Mouse (Mus musculus): ENCODE data around the gene Slc43a3. TPM values are rescaled to one million over a fixed set of nuclear protein-coding genes. Genes with fewer than 3 reads are reported as not detected.

Slc43a3 gene
- polyA plus RNA-seq, 1 experiment: 4.5 TPM

GRCm38 (mm10) chr2:84951027-84951426 lies 14.6 kb downstream of the Slc43a3 start:
- TF ChIP-seq MYOG (IDR thresholded peaks at IDR 0.05; ENCODE audit: control insufficient read depth in 1 of 3, insufficient read depth in 1 of 3, insufficient read length in 2 of 3, low read depth in 2 of 3) (no peak), E2F4 (IDR thresholded peaks at IDR 0.05; ENCODE audit: insufficient read depth) (no peak)
- H3K36me3 ChIP-seq (ENCODE audit: control insufficient read depth, insufficient read depth): no peaks in the 10 kb centered on the region

GRCm38 (mm10) chr2:84952251-84952650 lies 15.9 kb downstream of the Slc43a3 start:
- Histone ChIP-seq H3K27me3 (ENCODE audit: control insufficient read depth, insufficient read depth, insufficient read length) (no peaks in the 10 kb centered on the region), H3ac (ENCODE audit: control insufficient read depth, insufficient read length) (no peak overlapping the region), H3K79me2 (ENCODE audit: control insufficient read depth, insufficient read depth) (no peaks in the 10 kb centered on the region), H3K4me2 (ENCODE audit: low read depth) (no peak overlapping the region), H3K36me3 (ENCODE audit: control insufficient read depth, insufficient read depth) (no peaks in the 10 kb centered on the region), H3K4me3 (no peak overlapping the region)
- TF ChIP-seq CEBPB (IDR thresholded peaks at IDR 0.05; ENCODE audit: insufficient read depth, poor library complexity, severe bottlenecking): no peak
- TF ChIP-seq E2F4 (IDR thresholded peaks at IDR 0.05; ENCODE audit: insufficient read depth): no peak
- no peak for TF ChIP-seq TCF12 (IDR thresholded peaks at IDR 0.05; ENCODE audit: insufficient read depth, poor library complexity, severe bottlenecking)
- no peak for TF ChIP-seq MAX (IDR thresholded peaks at IDR 0.05; ENCODE audit: low read depth)
- no peak for TF ChIP-seq TCF3 (IDR thresholded peaks at IDR 0.05; ENCODE audit: insufficient read length, low read depth)
- TF ChIP-seq USF1 (IDR thresholded peaks at IDR 0.05; ENCODE audit: low read depth): no peak
- no peak for TF ChIP-seq POLR2A (IDR thresholded peaks at IDR 0.05; ENCODE audit: insufficient read length, low read depth)
- no peak for TF ChIP-seq MYOD1 (IDR thresholded peaks at IDR 0.05; ENCODE audit: control insufficient read depth in 1 of 3, insufficient read length in 2 of 3, low read depth in 2 of 3)
- no peak for TF ChIP-seq SRF (IDR thresholded peaks at IDR 0.05; ENCODE audit: control insufficient read depth, insufficient read length, low read depth)
- TF ChIP-seq MYOG (IDR thresholded peaks at IDR 0.05; ENCODE audit: control insufficient read depth in 1 of 3, insufficient read depth in 1 of 3, insufficient read length in 2 of 3, low read depth in 2 of 3): no peak

More at GRCm38 (mm10) chr2:84951027-84951426, 14.6 kb downstream of the Slc43a3 start:
- Histone ChIP-seq H3K4me2 (ENCODE audit: low read depth) (no peak overlapping the region), H3K79me2 (ENCODE audit: control insufficient read depth, insufficient read depth) (no peaks in the 10 kb centered on the region), H3K27me3 (ENCODE audit: control insufficient read depth, insufficient read depth, insufficient read length) (no peaks in the 10 kb centered on the region), H3ac (ENCODE audit: control insufficient read depth, insufficient read length) (no peak overlapping the region), H3K4me3 (no peak overlapping the region)

- Histone ChIP-seq H3ac (ENCODE audit: control insufficient read depth, insufficient read length) (no peak overlapping the region), H3K4me3 (no peak overlapping the region), H3K27me3 (ENCODE audit: control insufficient read depth, insufficient read depth, insufficient read length) (no peaks in the 10 kb centered on the region), H3K36me3 (ENCODE audit: control insufficient read depth, insufficient read depth) (no peaks in the 10 kb centered on the region), H3K79me2 (ENCODE audit: control insufficient read depth, insufficient read depth) (no peaks in the 10 kb centered on the region), H3K4me2 (ENCODE audit: low read depth) (no peak overlapping the region)
- TF ChIP-seq MYOG (IDR thresholded peaks at IDR 0.05; ENCODE audit: control insufficient read depth in 1 of 3, insufficient read depth in 1 of 3, insufficient read length in 2 of 3, low read depth in 2 of 3): no peak
- TF ChIP-seq POLR2AphosphoS2 (IDR thresholded peaks at IDR 0.05; ENCODE audit: insufficient read length, low read depth): no peak
- no peak for TF ChIP-seq USF1 (IDR thresholded peaks at IDR 0.05; ENCODE audit: low read depth)
- no peak for TF ChIP-seq SRF (IDR thresholded peaks at IDR 0.05; ENCODE audit: control insufficient read depth, insufficient read length, low read depth)
- no peak for TF ChIP-seq TCF12 (IDR thresholded peaks at IDR 0.05; ENCODE audit: insufficient read depth, poor library complexity, severe bottlenecking)
- no peak for TF ChIP-seq REST (IDR thresholded peaks at IDR 0.05; ENCODE audit: insufficient read depth, insufficient read length)
- no peak for TF ChIP-seq MYOD1 (IDR thresholded peaks at IDR 0.05; ENCODE audit: control insufficient read depth in 1 of 3, insufficient read length in 2 of 3, low read depth in 2 of 3)
- TF ChIP-seq CEBPB (IDR thresholded peaks at IDR 0.05; ENCODE audit: insufficient read depth, poor library complexity, severe bottlenecking): no peak
- no peak for TF ChIP-seq POLR2A (IDR thresholded peaks at IDR 0.05; ENCODE audit: insufficient read length, low read depth)
- TF ChIP-seq E2F4 (IDR thresholded peaks at IDR 0.05; ENCODE audit: insufficient read depth): no peak
- TF ChIP-seq TCF3 (IDR thresholded peaks at IDR 0.05; ENCODE audit: insufficient read length, low read depth): no peak
- no peak for TF ChIP-seq MAX (IDR thresholded peaks at IDR 0.05; ENCODE audit: low read depth)
Measured at GRCm38 (mm10) chr2:84952693-84953092, 16.3 kb downstream of the Slc43a3 start.

GRCm38 (mm10) chr2:84955435-84955834 lies 19.1 kb downstream of the Slc43a3 start:
- Histone ChIP-seq H3K36me3 (ENCODE audit: control insufficient read depth, insufficient read depth) (no peaks in the 10 kb centered on the region), H3K79me2 (ENCODE audit: control insufficient read depth, insufficient read depth) (no peaks in the 10 kb centered on the region), H3K27me3 (ENCODE audit: control insufficient read depth, insufficient read depth, insufficient read length) (no peaks in the 10 kb centered on the region), H3K4me2 (ENCODE audit: low read depth) (no peak overlapping the region), H3ac (ENCODE audit: control insufficient read depth, insufficient read length) (no peak overlapping the region), H3K4me3 (no peak overlapping the region)
- TF ChIP-seq POLR2AphosphoS2 (IDR thresholded peaks at IDR 0.05; ENCODE audit: insufficient read length, low read depth): no peak
- TF ChIP-seq CEBPB (IDR thresholded peaks at IDR 0.05; ENCODE audit: insufficient read depth, poor library complexity, severe bottlenecking): no peak

GRCm38 (mm10) chr2:84956274-84956673 lies 19.9 kb downstream of the Slc43a3 start:
- Histone ChIP-seq H3K4me2 (ENCODE audit: low read depth) (no peak overlapping the region), H3ac (ENCODE audit: control insufficient read depth, insufficient read length) (no peak overlapping the region), H3K27me3 (ENCODE audit: control insufficient read depth, insufficient read depth, insufficient read length) (no peaks in the 10 kb centered on the region), H3K79me2 (ENCODE audit: control insufficient read depth, insufficient read depth) (no peaks in the 10 kb centered on the region), H3K36me3 (ENCODE audit: control insufficient read depth, insufficient read depth) (no peaks in the 10 kb centered on the region), H3K4me3 (no peak overlapping the region)
- TF ChIP-seq CEBPB (IDR thresholded peaks at IDR 0.05; ENCODE audit: insufficient read depth, poor library complexity, severe bottlenecking) (no peak), SRF (IDR thresholded peaks at IDR 0.05; ENCODE audit: control insufficient read depth, insufficient read length, low read depth) (no peak), POLR2AphosphoS2 (IDR thresholded peaks at IDR 0.05; ENCODE audit: insufficient read length, low read depth) (no peak), E2F4 (IDR thresholded peaks at IDR 0.05; ENCODE audit: insufficient read depth) (no peak), MYOD1 (IDR thresholded peaks at IDR 0.05; ENCODE audit: control insufficient read depth in 1 of 3, insufficient read length in 2 of 3, low read depth in 2 of 3) (no peak), MAX (IDR thresholded peaks at IDR 0.05; ENCODE audit: low read depth) (no peak), TCF12 (IDR thresholded peaks at IDR 0.05; ENCODE audit: insufficient read depth, poor library complexity, severe bottlenecking) (no peak), REST (IDR thresholded peaks at IDR 0.05; ENCODE audit: insufficient read depth, insufficient read length) (no peak), MYOG (IDR thresholded peaks at IDR 0.05; ENCODE audit: control insufficient read depth in 1 of 3, insufficient read depth in 1 of 3, insufficient read length in 2 of 3, low read depth in 2 of 3) (no peak), POLR2A (IDR thresholded peaks at IDR 0.05; ENCODE audit: insufficient read length, low read depth) (no peak), TCF3 (IDR thresholded peaks at IDR 0.05; ENCODE audit: insufficient read length, low read depth) (no peak), USF1 (IDR thresholded peaks at IDR 0.05; ENCODE audit: low read depth) (no peak)
